Mouse (Mus musculus): ENCODE measurements around the gene Nob1.

The Nob1 gene

GRCm38 (mm10) chr8:107385063-107385462, 39.8 kb downstream of the Nob1 start:
- no peak for DNase-seq

DNA sequence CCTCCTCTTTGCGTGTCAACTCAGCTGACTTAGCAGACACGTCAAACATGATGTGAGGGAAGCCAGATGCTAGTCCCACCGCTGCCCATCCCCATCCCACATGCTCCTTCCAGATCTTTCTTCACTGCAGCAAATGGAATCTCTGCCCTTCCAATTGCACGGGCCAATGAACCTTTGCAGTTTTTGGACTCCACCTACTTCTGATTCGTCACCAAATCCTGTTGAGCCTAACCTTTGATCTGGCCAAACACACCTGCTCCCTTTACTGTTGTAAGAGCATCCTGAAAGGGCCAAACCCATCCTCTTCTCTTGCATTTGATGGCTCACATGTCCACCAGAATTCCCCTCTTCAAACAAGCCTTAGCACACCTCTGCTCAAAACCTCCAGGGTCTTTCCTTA, 40.2 kb downstream of the Nob1 start:
- DNase-seq: no peak

DNA sequence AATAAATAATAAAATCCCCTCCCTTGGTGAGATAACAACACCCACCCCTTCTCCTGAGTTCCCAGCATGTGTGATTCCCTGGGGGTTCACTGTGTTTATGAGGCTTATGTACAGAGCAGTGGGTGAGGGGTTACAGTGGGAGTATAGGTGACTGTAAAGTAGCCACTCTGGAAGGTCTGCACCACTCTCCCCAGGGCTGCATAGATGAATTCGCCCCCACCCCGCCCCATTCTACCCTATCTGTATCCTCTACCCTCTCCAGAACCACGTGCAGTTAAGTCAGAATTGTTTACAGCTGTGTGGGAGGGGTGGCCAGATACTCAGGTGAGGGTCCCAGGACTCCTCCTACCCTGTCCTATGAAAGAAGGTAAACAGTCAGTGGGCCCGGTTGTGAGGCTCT, 42.0 kb downstream of the Nob1 start:
- DNase-seq: no peak

DNA sequence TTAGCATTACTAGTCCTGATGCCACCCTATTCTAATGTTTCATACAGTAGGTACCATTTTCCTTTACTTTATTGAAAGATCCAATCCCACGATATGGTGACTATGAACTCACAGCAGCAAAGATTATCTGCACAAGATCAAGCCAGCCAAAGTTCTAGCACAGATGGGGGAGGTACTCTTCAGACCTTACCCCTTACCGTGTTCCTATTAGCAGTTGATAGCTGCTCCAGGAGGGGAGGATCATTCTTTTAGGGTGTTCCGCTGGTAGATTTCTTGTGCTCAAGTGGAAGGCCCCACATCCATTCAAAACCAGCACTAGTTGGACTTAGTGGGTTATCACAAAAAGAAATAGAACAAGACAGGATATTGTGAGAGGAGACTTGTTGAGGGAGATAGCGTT, 43.2 kb downstream of the Nob1 start:
- DNase-seq: no peak

DNA sequence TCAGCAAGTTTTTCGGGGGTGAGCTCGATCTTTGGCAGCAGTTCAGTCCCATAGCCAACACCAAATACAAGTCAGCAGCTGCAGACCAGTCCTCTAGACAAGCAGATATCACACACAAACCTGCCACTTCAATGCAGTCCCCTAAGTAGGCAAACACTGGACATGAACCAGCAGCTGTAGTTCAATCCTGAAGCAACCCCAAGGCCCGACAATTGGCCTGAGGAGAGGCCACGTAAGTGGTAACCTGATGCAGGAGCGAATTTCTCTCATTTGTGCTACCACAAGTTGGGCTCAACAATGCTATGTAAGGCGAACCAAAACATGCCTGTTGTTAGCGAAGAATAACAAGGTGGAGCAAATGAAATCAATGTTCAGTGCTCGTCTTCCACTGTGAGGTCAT, 44.1 kb downstream of the Nob1 start:
- DNase-seq: no peak

- no peak for DNase-seq
Observed at GRCm38 (mm10) chr8:107377346-107377745, 47.5 kb downstream of the Nob1 start.

- DNase-seq: no peak
Observed at GRCm38 (mm10) chr8:107370311-107370710, 54.5 kb downstream of the Nob1 start.

Measured in right cerebral cortex, postnatal 14 days (tissue).